Mouse (Mus musculus): ENCODE measurements around the gene Lpp.

GRCm38 (mm10) chr16:24560998-24561397, 167.7 kb downstream of the Lpp start:
- TF ChIP-seq CTCF (IDR thresholded peaks at IDR 0.05; ENCODE audit: low read depth, low read length): no peak
- TF ChIP-seq POLR2A (IDR thresholded peaks at IDR 0.05; ENCODE audit: borderline replicate concordance, low read depth, low read length): no peak

Measured in bone marrow macrophage, adult 2 months (primary cell).